Mouse (Mus musculus) stomach, embryonic 14.5 days (tissue): ENCODE measurements at regions not wholly inside any gene's neighbourhood (a gene's known extent, or its start where the extent isn't known, plus 50 kb on each side); places are given as distances from the start of the nearest gene placed in this dataset.

Experiments used
- ATAC-seq: fragments of 200-750 bp; cut with Nextera tagmentation; 2 replicates; pipeline ENCODE4 v1.8.0; 2017; ENCODE audit warnings: low read depth, moderate TSS enrichment; ENCODE audit not compliant: insufficient number of reproducible peaks, insufficient read depth, low FRiP score
- H3K27ac ChIP-seq: fragments of 300-500 bp; sonication (generic); 2 replicates; pipeline ENCODE4 v1.5.1; 2014; ENCODE audit warnings: mild to moderate bottlenecking, low read length, moderate library complexity, mixed read lengths
- H3K27me3 ChIP-seq: fragments of 300-500 bp; sonication (generic); 2 replicates; pipeline ENCODE4 v1.6.1; 2014; ENCODE audit warnings: low read length, control low read depth, mixed read lengths; ENCODE audit not compliant: control insufficient read depth, insufficient read depth
- H3K36me3 ChIP-seq: fragments of 300-500 bp; sonication (generic); 2 replicates; pipeline ENCODE4 v1.6.1; 2014; ENCODE audit warnings: mild to moderate bottlenecking, control low read depth, low read length, moderate library complexity, mixed read lengths; ENCODE audit not compliant: control insufficient read depth, insufficient read depth
- H3K4me1 ChIP-seq: fragments of 300-500 bp; sonication (generic); 2 replicates; pipeline ENCODE4 v1.6.1; 2014; ENCODE audit warnings: low read length, control low read depth, mixed read lengths; ENCODE audit not compliant: control insufficient read depth, insufficient read depth
- H3K4me2 ChIP-seq: fragments of 300-500 bp; sonication (generic); replicated peaks from 2 replicates; pipeline ENCODE4 v1.6.1; 2014; ENCODE audit warnings: low read depth, low read length, control low read depth
- H3K4me3 ChIP-seq: fragments of 300-500 bp; sonication (generic); 2 replicates; pipeline ENCODE4 v1.5.1; 2014; ENCODE audit warnings: low read depth, low read length, control low read depth
- H3K9ac ChIP-seq: fragments of 300-500 bp; sonication (generic); replicated peaks from 2 replicates; pipeline ENCODE4 v1.6.1; 2014; ENCODE audit warnings: low read depth, mild to moderate bottlenecking, control low read depth, low read length, moderate library complexity, mixed read lengths
- H3K9me3 ChIP-seq: fragments of 300-500 bp; sonication (generic); 2 replicates; pipeline ENCODE4 v1.6.1; 2016; ENCODE audit warnings: low read depth, low read length, control low read depth; ENCODE audit not compliant: control insufficient read depth
- WGBS: fragments of 180-500 bp; shearing (Covaris S2); extraction: QIAGEN DNeasy Blood & Tissue Kit; methylation state at CpG from one replicate; pipeline ENCODE4 v1.1.7; 2014; 5-methylcytosine and 5-hydroxymethylcytosine counted together

DNA sequence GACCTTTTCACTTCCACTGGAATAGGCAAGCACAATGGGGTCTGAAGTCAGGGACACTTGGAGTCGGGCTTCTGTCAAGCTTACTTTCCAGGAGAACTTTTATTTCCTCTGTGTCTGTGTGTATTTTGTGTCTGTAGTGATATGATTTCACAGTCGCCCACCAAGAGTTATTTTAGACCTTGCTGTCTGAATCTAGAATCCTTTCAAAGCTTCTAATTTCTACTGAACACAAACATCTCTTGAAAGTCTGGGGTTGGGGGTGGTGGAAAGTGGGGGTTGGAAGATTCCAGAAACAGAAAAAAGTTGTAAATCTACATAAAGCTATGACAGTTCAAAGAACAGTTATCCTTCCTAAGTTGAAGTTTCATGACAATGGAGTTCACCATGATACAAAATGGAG lies 164.0 kb upstream of the Foxa2 start:
- 70% methylated on average over 2 of the region's 2 CpGs for WGBS

DNA sequence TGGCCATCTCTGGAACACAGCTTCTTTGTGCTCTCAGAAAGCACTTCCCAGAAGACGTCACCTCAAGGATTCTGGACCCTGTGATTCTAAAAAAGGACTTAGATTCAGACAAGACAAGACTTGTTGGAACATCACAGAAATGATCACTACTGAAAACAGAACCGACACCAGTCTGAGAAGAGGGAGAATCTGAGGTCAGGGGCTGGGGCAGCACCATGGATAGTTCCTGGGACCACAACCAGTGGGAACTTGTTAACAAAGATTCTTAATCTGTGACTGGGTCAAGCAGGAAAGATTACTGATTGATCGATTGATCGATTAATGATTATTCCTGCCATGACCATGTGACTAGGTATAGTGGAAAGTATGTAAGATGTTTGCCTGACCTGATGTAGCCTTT lies 170.4 kb upstream of the Foxa2 start:
- no peak overlapping the region for H3K27ac ChIP-seq
- no peaks in the 10 kb centered on the region for H3K36me3 ChIP-seq
- no peak overlapping the region for H3K4me3 ChIP-seq
- WGBS: 73% methylated on average over 4 of the region's 4 CpGs
- no peaks in the 10 kb centered on the region for H3K4me1 ChIP-seq
- no peaks in the 10 kb centered on the region for H3K27me3 ChIP-seq
- H3K4me2 ChIP-seq: no peak overlapping the region
- no peak for ATAC-seq
- H3K9ac ChIP-seq: no peak overlapping the region
- no peaks in the 10 kb centered on the region for H3K9me3 ChIP-seq

More for the DNA sequence above, 164.0 kb upstream of the Foxa2 start:
- no peak overlapping the region for H3K9ac ChIP-seq
- H3K4me1 ChIP-seq: no peaks in the 10 kb centered on the region
- ATAC-seq: no peak
- no peaks in the 10 kb centered on the region for H3K36me3 ChIP-seq
- H3K27me3 ChIP-seq: no peaks in the 10 kb centered on the region
- H3K9me3 ChIP-seq: no peaks in the 10 kb centered on the region
- no peak overlapping the region for H3K4me2 ChIP-seq
- no peak overlapping the region for H3K27ac ChIP-seq
- H3K4me3 ChIP-seq: no peak overlapping the region

DNA sequence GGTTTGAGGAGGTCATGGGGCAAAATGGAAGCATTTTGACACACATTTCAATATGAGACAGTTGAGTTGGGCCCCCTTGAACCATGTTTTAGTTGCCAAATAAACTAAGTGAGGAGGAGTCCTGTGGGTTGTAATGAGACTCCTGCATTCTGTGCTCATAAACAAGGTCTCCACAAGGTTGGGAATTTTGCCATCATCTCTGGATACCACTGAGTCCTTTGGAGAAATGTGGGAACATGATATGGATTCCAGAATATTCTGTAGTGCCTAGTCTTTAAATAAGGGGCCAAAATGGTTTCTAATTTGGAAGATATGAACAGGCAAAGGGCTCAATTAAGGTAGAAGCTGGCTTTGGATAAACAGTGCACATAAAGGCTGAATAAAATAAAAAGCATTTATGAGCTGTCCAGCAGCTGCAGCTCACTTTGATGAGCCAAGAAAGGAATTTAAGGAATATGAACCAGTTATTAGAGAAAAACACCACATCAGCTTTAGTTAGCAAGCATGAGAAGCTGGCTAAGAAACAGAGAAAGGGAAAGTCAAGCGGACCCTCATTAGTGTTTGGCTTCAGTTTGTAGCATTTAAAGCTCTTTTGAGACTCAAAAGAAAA lies 161.3 kb upstream of the Sstr4 start:
- Histone ChIP-seq H3K9me3 (no peaks in the 10 kb centered on the region), H3K4me2 (no peak overlapping the region), H3K9ac (no peak overlapping the region), H3K4me3 (no peak overlapping the region), H3K4me1 (no peaks in the 10 kb centered on the region), H3K27ac (no peak overlapping the region), H3K27me3 (no peaks in the 10 kb centered on the region), H3K36me3 (no peaks in the 10 kb centered on the region)
- WGBS: 75% methylated on average over 1 of the region's 1 CpGs
- ATAC-seq: no peak

DNA sequence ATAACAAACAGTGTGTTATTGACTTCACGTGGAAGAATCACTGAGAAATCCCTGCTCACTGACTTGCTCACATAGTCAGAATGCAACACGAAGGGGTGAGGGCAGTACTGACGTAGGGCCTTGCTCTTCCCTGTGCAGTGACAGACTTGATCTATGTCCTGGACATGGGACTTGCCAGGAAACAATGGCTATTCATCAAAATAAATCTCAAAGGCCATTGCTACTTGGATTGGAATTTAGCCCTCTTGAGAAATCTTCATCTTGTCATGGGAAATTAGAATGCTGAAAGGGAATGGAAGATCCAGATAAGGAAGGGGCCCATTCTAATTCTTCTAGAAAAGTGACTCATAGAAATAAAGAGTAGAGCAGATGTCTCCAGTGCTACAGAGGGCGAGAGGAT lies 158.0 kb upstream of the Sstr4 start:
- H3K36me3 ChIP-seq: no peaks in the 10 kb centered on the region
- H3K4me1 ChIP-seq: no peaks in the 10 kb centered on the region
- H3K4me3 ChIP-seq: no peak overlapping the region
- ATAC-seq: no peak
- no peak overlapping the region for H3K27ac ChIP-seq
- no peak overlapping the region for H3K9ac ChIP-seq
- 65% methylated on average over 4 of the region's 4 CpGs for WGBS
- no peaks in the 10 kb centered on the region for H3K9me3 ChIP-seq
- no peak overlapping the region for H3K4me2 ChIP-seq
- no peaks in the 10 kb centered on the region for H3K27me3 ChIP-seq

DNA sequence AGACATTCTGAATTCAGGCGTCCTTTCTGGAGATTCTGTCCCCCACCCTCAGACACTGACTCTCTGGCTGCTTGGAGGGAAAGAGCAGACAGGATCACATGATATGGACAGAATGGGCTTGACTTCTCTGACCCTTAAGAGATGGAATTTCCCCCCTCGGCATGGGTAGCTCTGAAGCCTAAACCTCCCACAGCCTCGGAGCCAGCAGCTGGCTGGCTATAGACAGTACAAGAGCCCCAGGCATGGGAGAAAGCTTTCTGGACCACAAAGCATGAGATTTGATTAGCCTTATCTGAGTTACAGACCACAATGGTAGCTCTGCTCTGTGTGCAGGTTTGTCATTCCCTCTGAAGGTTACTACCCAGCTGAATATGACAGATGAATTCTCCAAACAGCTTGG lies 156.1 kb upstream of the Sstr4 start:
- no peaks in the 10 kb centered on the region for H3K27me3 ChIP-seq
- H3K9me3 ChIP-seq: no peaks in the 10 kb centered on the region
- no peaks in the 10 kb centered on the region for H3K36me3 ChIP-seq
- WGBS: 41% methylated on average over 3 of the region's 3 CpGs
- no peak overlapping the region for H3K27ac ChIP-seq
- no peak overlapping the region for H3K4me3 ChIP-seq
- H3K4me2 ChIP-seq: no peak overlapping the region
- ATAC-seq: no peak
- H3K9ac ChIP-seq: no peak overlapping the region
- no peaks in the 10 kb centered on the region for H3K4me1 ChIP-seq

DNA sequence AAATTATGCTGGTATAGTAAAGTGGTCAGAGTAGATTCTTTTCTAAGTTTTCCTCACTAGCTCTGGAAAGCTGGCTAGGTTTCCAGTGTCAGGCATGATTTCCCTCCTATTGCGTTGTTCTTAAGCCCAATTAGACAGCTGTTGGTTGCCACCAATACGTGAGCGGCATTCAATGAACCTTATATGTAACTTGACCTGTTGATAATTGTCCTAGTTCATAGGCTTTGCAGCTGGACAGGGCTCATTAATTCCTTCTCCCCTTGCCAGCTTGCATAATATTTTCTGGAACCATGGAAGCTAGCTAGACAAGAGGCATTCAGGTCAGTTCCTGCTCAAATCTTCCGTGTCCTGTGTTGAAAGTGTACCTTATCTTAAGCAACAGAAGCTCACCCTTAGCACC lies 152.9 kb upstream of the Sstr4 start:
- WGBS: 83% methylated on average over 4 of the region's 4 CpGs
- Histone ChIP-seq H3K4me2 (no peak overlapping the region), H3K4me1 (no peaks in the 10 kb centered on the region), H3K27ac (no peak overlapping the region), H3K9ac (no peak overlapping the region), H3K27me3 (no peaks in the 10 kb centered on the region), H3K4me3 (no peak overlapping the region), H3K9me3 (no peaks in the 10 kb centered on the region), H3K36me3 (no peaks in the 10 kb centered on the region)
- ATAC-seq: no peak

DNA sequence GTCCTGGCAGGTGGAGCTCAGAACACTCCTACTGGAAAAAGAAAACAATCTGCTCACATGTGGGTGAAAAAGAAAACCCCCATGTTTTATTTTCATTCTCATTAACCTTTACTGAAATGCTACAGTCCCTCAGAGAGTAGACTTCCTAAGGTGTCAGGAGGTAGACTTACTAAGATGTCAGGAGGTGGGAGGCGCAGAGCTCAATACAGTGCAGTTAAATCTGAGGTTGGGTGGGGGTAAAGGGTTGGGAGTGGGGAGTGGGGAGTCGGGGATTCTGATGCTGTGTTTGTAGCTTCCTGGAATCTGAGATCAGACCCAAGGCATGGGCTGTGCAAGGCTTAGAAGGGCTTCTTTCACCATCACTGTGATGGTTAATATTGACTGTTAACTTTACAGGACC lies 149.6 kb upstream of the Sstr4 start:
- 76% methylated on average over 2 of the region's 2 CpGs for whole genome bisulfite sequencing
- Histone ChIP-seq H3K36me3 (no peaks in the 10 kb centered on the region), H3K27ac (no peak overlapping the region), H3K27me3 (no peaks in the 10 kb centered on the region), H3K4me2 (no peak overlapping the region), H3K4me3 (no peak overlapping the region), H3K4me1 (no peaks in the 10 kb centered on the region), H3K9me3 (no peaks in the 10 kb centered on the region), H3K9ac (no peak overlapping the region)
- no peak for ATAC-seq

DNA sequence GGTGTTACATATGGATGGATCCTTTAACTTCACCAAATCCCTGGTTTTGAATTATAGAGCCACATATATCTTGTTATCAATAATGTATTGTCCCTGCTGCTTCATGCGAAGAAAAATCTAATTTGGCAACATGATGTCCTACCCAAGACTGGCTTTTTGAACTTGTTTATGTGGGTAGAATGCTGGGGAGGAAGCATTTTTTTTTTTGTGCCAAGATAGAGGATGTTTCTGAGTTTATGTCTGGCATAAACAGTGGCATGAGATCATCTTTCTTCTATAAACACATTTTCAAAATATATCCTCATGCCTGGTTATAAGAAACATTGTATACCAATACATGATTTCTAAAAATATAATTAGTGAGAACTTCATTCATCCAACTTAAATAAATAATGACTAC lies 144.2 kb upstream of the Sstr4 start:
- Histone ChIP-seq H3K4me1 (no peaks in the 10 kb centered on the region), H3K27ac (no peak overlapping the region), H3K9me3 (no peaks in the 10 kb centered on the region), H3K27me3 (no peaks in the 10 kb centered on the region), H3K36me3 (no peaks in the 10 kb centered on the region), H3K9ac (no peak overlapping the region), H3K4me2 (no peak overlapping the region), H3K4me3 (no peak overlapping the region)
- ATAC-seq: no peak
- WGBS: 87% methylated on average over 1 of the region's 1 CpGs

DNA sequence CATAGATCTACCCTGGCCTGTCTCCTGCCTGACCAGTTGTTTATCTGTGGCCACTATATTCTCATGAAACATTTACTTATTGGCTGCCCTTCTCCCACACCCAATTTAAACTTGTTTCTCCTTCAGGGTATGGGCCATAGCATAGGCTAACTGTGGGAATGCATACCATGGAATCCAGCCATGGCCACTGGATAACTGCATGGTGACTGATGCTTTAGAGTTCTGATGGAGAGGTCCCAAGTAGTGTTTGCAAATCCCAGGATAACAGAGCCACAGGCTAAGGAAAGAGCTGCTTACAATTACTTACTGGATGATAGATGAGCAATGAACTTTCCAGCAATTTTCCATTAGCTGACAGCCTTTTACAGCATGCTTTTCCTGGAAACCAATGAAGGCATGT lies 139.5 kb upstream of the Sstr4 start:
- no peak overlapping the region for H3K9ac ChIP-seq
- no peaks in the 10 kb centered on the region for H3K36me3 ChIP-seq
- no peak overlapping the region for H3K4me2 ChIP-seq
- H3K4me3 ChIP-seq: no peak overlapping the region
- H3K9me3 ChIP-seq: no peaks in the 10 kb centered on the region
- no peak overlapping the region for H3K27ac ChIP-seq
- no peak for ATAC-seq
- H3K27me3 ChIP-seq: no peaks in the 10 kb centered on the region
- no peaks in the 10 kb centered on the region for H3K4me1 ChIP-seq
